Mouse (Mus musculus) midbrain, embryonic 11.5 days (tissue): Measurements from ENCODE around the gene Pnisr. TPM values are rescaled to one million over a fixed set of nuclear protein-coding genes. Genes with fewer than 3 reads are reported as not detected.
A peak's percentile ranks its signal among the peaks of the same experiment; 100 is the strongest.

ENCODE experiments used
- ATAC-seq: fragments of 200-750 bp; cut with Nextera tagmentation; 2 replicates; pipeline ENCODE4 v1.8.0; 2017; ENCODE audit warnings: moderate TSS enrichment, moderate library complexity; ENCODE audit not compliant: low FRiP score
- DNase-seq: peaks from one replicate; pipeline ENCODE4 v3.0.0; 2015; ENCODE audit warnings: low spot score; ENCODE audit errors: missing footprints
- H3K27ac ChIP-seq: fragments of 300-500 bp; sonication (generic); 2 replicates; pipeline ENCODE4 v1.5.1; 2014; ENCODE audit warnings: low read depth, low read length
- H3K27me3 ChIP-seq: fragments of 300-500 bp; sonication (generic); 2 replicates; pipeline ENCODE4 v1.6.1; 2014; ENCODE audit warnings: mild to moderate bottlenecking, low read length, moderate library complexity, mixed read lengths; ENCODE audit not compliant: control insufficient read depth, insufficient read depth
- H3K36me3 ChIP-seq: fragments of 300-500 bp; sonication (generic); 2 replicates; pipeline ENCODE4 v1.6.1; 2014; ENCODE audit warnings: mild to moderate bottlenecking, low read length, moderate library complexity, mixed read lengths; ENCODE audit not compliant: control insufficient read depth, insufficient read depth
- H3K4me1 ChIP-seq: fragments of 300-500 bp; sonication (generic); 2 replicates; pipeline ENCODE4 v1.6.1; 2014; ENCODE audit warnings: low read length; ENCODE audit not compliant: control insufficient read depth, insufficient read depth
- H3K4me2 ChIP-seq: fragments of 300-500 bp; sonication (generic); 2 replicates; pipeline ENCODE4 v1.6.1; 2014; ENCODE audit warnings: mild to moderate bottlenecking, moderate library complexity
- H3K4me3 ChIP-seq: fragments of 300-500 bp; sonication (generic); 2 replicates; pipeline ENCODE4 v1.5.1; 2014; ENCODE audit warnings: low read depth, low read length
- H3K9ac ChIP-seq: fragments of 300-500 bp; sonication (generic); 2 replicates; pipeline ENCODE4 v1.6.1; 2014; ENCODE audit warnings: low read length
- H3K9me3 ChIP-seq: fragments of 300-500 bp; sonication (generic); 2 replicates; pipeline ENCODE4 v1.6.1; 2016; ENCODE audit warnings: low read length; ENCODE audit not compliant: control insufficient read depth
- WGBS: fragments of 180-500 bp; shearing (Covaris S2); extraction: QIAGEN DNeasy Blood & Tissue Kit; methylation state at CpG from one replicate; pipeline ENCODE4 v1.1.7; 2014; 5-methylcytosine and 5-hydroxymethylcytosine counted together
- polyA plus RNA-seq: library from polyadenylated mRNA; unstranded; fragments of >200 nt; fragmentation: Nextera tagmentation; extraction: Ambion mirVana; gene quantifications from 2 replicates; pipeline ENCODE4 v1.2.1, GENCODE M21; 2014

Gene Pnisr
- polyA plus RNA-seq, 1 experiment from 2014 or later: 181 TPM

- Histone ChIP-seq H3K27ac (peak overlapping the region; percentile 87), H3K36me3 (no peaks in the 10 kb centered on the region), H3K4me1 (no peaks in the 10 kb centered on the region; the same call in 1 of the 2 replicates), H3K9ac (peak overlapping the region; percentile 97), H3K9me3 (no peaks in the 10 kb centered on the region), H3K27me3 (no peaks in the 10 kb centered on the region), H3K4me2 (peak overlapping the region; percentile 51), H3K4me3 (peak overlapping the region; percentile 88)
- DNase-seq: no peak
- peak; percentile 89 for ATAC-seq
- under 1% methylated on average over 24 of the region's 24 CpGs for WGBS
Measured at GRCm38 (mm10) chr4:21848287-21848630, 876 bp downstream of the Pnisr start.

DNA sequence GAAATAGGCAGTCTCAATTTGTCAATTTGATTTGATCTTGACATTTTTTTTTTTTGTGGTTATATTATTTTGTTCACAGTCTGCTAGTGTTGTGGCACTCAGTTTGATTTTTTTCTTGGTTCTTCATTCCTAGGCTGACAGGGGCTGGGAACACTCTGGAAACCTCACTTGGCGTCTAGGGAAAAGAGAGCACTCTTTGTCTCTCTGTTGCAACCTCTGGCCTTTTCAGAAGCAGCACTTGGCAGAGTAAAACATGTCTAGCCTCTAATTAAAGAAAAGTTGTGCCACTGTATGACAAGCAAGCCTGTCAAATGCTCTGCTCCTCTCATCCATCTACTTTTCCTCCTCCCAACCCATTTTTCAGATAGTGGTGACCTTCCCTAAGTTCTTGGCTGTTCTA, 10.1 kb downstream of the Pnisr start:
- ATAC-seq: no peak
- no peaks in the 10 kb centered on the region for H3K9me3 ChIP-seq
- no peak overlapping the region for H3K27ac ChIP-seq
- H3K36me3 ChIP-seq: peaks cover 16% of the 10 kb centered on the region; the same call in 1 of the 2 replicates
- no peaks in the 10 kb centered on the region for H3K27me3 ChIP-seq
- no peak overlapping the region for H3K9ac ChIP-seq
- no peak for DNase-seq
- H3K4me2 ChIP-seq: no peak overlapping the region
- H3K4me1 ChIP-seq: no peaks in the 10 kb centered on the region
- WGBS: 80% methylated on average over 1 of the region's 1 CpGs
- H3K4me3 ChIP-seq: no peak overlapping the region

DNA sequence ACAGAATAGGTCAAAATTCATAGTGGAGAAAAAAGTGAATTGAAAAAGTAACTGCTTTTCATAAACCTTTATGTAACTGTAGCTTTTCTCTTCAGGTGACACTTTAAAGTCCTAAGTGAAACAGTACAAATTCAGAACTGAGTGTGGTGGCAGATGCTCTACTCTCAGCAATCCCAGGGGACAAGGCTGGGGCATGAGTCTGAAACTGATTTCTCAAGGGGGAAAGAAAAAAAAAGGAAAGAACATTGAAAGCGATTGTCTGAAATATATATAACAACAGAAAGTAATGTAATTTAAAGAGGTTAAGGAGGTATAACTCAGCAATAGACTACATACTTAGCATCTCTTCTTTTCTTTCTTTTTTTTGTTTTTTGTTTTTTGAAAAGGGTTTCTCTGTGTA, 17.8 kb downstream of the Pnisr start:
- no peaks in the 10 kb centered on the region for H3K27me3 ChIP-seq
- H3K4me2 ChIP-seq: no peak overlapping the region
- no peak overlapping the region for H3K4me3 ChIP-seq
- DNase-seq: no peak
- H3K4me1 ChIP-seq: no peaks in the 10 kb centered on the region
- no peak for ATAC-seq
- WGBS: 95% methylated on average over 1 of the region's 1 CpGs
- H3K9me3 ChIP-seq: no peaks in the 10 kb centered on the region
- peaks cover 26% of the 10 kb centered on the region for H3K36me3 ChIP-seq
- H3K27ac ChIP-seq: no peak overlapping the region
- H3K9ac ChIP-seq: no peak overlapping the region

- Histone ChIP-seq H3K27me3 (no peaks in the 10 kb centered on the region), H3K9ac (no peak overlapping the region; the same call in 1 of the 2 replicates), H3K36me3 (peaks cover 3% of the 10 kb centered on the region; the same call in 1 of the 2 replicates), H3K9me3 (no peaks in the 10 kb centered on the region), H3K4me1 (no peaks in the 10 kb centered on the region), H3K4me2 (peak overlapping the region; percentile 63), H3K27ac (no peak overlapping the region), H3K4me3 (peak overlapping the region; percentile 52; the same call in 1 of the 2 replicates)
- no peak for ATAC-seq
- peak; percentile 86 for DNase-seq
- WGBS: 47% methylated on average over 6 of the region's 6 CpGs
Measured at GRCm38 (mm10) chr4:21878776-21879175, 31.4 kb downstream of the Pnisr start.

DNA sequence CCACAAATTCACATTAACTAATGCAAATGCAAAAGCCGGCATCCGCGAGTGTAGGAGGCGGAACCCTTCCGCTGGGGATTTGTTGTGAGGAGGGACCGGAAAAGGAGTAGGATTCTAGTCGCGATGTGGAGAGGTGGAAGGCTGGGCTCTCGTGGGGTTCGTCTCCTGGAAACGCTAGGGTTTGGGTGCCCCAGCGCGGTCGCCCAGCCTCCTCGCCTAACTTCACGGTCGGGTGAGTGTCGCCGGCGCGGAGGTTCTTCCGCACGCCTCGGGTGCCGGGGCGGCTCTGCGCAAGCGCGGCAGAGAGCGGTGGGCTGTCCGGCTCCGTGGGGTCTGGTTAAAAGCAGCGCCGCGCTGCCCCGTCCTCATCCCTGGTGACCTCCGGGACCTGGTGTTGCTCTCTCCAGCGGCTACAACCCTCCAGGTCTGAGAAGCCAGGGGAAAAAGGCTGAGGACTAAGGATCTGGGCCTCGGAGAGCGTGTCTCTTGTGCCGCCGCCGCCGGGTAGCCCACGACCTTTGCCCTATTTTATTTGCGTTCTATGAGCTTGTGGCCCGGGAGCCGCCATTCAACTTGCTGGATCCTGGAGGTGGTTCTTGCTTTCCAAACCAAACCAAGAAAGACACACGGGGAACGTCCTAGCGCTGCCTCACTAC, 32.3 kb downstream of the Pnisr start, which contains the start of gene Coq3:
Gene Coq3 (plus strand): TSS at position 109 of the 656 bp plus-strand sequence.
- Histone ChIP-seq H3K4me3 (peak within 1 kb of the TSS; percentile 52), H3K4me2 (peak within 1 kb of the TSS; percentile 63), H3K27me3 (no peaks in the 10 kb centered on the region), H3K4me1 (no peaks in the 10 kb centered on the region), H3K9me3 (no peaks in the 10 kb centered on the region), H3K36me3 (peaks cover 2% of the 10 kb centered on the region; the same call in 1 of the 2 replicates), H3K27ac (peak within 1 kb of the TSS; percentile 89), H3K9ac (peak within 1 kb of the TSS; percentile 83)
- ATAC-seq: peak; percentile 95
- under 1% methylated on average over 42 of the region's 51 CpGs for WGBS
- peak; percentile 98 for DNase-seq

DNA sequence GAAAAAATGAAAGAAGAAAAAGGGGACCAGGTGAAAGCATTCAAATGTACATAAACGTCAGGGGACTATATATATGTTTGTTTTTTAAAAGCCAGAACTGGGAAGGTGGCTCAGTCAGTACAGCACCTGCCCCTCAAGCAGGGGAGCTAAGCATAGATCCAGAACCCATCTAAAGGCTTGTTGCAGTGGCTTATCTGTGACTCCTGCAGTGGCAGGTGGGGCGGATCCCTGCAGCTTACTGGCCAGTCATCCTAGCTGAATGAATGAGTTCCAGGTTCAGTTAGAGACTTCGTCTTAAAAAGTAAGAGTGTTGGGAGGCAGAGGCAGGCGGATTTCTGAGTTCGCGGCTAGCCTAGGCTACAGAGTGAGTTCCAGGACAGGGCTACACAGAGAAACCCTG, 35.4 kb downstream of the Pnisr start:
- Histone ChIP-seq H3K36me3 (no peaks in the 10 kb centered on the region), H3K4me1 (no peaks in the 10 kb centered on the region), H3K27ac (no peak overlapping the region), H3K9me3 (no peaks in the 10 kb centered on the region), H3K4me2 (no peak overlapping the region), H3K4me3 (no peak overlapping the region), H3K9ac (no peak overlapping the region), H3K27me3 (no peaks in the 10 kb centered on the region)
- ATAC-seq (no peak), DNase-seq (no peak)
- WGBS: 92% methylated on average over 6 of the region's 6 CpGs

DNA sequence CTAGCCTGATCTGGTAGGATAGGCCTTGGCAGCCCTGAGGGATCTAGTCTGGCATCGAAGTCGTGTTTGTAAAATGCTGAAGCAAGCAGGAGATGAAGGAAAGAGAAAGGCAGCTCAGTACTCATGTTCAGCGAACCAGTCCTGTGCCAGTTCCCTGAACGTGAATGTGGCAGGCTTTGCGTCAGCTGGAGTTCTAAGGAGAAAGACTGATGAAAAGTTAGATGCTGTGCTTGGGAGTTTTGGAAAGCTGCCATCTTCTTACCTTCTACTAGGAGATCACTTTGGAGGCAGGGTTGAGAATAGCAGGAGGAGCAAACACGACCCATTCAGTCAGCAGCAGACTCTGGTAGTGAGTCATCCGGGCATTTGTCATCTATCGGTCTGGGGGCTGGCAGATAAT, 38.4 kb downstream of the Pnisr start:
- Histone ChIP-seq H3K27me3 (no peaks in the 10 kb centered on the region), H3K36me3 (no peaks in the 10 kb centered on the region), H3K9me3 (no peaks in the 10 kb centered on the region), H3K27ac (no peak overlapping the region), H3K9ac (no peak overlapping the region), H3K4me1 (no peaks in the 10 kb centered on the region), H3K4me2 (no peak overlapping the region), H3K4me3 (no peak overlapping the region)
- no peak for ATAC-seq
- WGBS: 92% methylated on average over 8 of the region's 8 CpGs
- DNase-seq: no peak

Other genes with a start within 250 kb of the Pnisr start
- gene Prdm13, start 161.6 kb upstream of the Pnisr start, polyA plus RNA-seq: 0.15 and 0.25 TPM in 2 replicates
- 89.6 and 102 TPM in 2 replicates for gene Ccnc, start 119.9 kb upstream of the Pnisr start, polyA plus RNA-seq
- 13.4 and 16.6 TPM in 2 replicates for gene Usp45, start 80.4 kb upstream of the Pnisr start, polyA plus RNA-seq
- 32.3 and 35.9 TPM in 2 replicates for gene Tstd3, start 80.4 kb upstream of the Pnisr start, polyA plus RNA-seq
- gene Coq3, start 32.1 kb downstream of the Pnisr start, polyA plus RNA-seq: 11.2 and 13.3 TPM in 2 replicates
- gene Faxc, start 83.7 kb downstream of the Pnisr start, polyA plus RNA-seq: 20.9 and 21.4 TPM in 2 replicates